In genomic region chr2:125975808-125976345, GRCm38 (mm10) we compare ENCODE assay signal across 19 mouse cellular contexts. TPM values are rescaled to one million over a fixed set of nuclear protein-coding genes. Genes with fewer than 3 reads are reported as not detected.
DNase-seq lines count a peak whose midpoint lies in the region; ATAC-seq and TF ChIP-seq lines count a peak whose summit lies in the region.
"Had no signal": no experiment of that assay in that cellular context is flagged by ENCODE, and none has a peak within 500 bp of the region (broad histone marks: within the 10 kb centered on the region; RNA-seq: fewer than 3 reads in every experiment).

No protein-coding gene starts in this region.

- ATAC-seq in lung, embryonic 14.5 days (ENCODE audit: insufficient read depth): peak; percentile 17; the same call in 1 of the 2 replicates
- ATAC-seq in lung, postnatal 0 days: no peak
- ATAC-seq: forebrain, embryonic 13.5 days; inflammation-experienced regulatory T-cells, adult 6 months; liver, postnatal 0 days had no signal

- no peak overlapping the region for H3K27ac ChIP-seq in lung, embryonic 14.5 days (ENCODE audit: low read depth)
- H3K27ac ChIP-seq in lung, postnatal 0 days (ENCODE audit: low read length): no peak overlapping the region
- H3K27ac ChIP-seq: forebrain, embryonic 13.5 days; limb, embryonic 13.5 days; midbrain, embryonic 12.5 days; neural tube, embryonic 13.5 days; stomach, postnatal 0 days had no signal

- H3K27me3 ChIP-seq in lung, embryonic 14.5 days (ENCODE audit: insufficient read depth, low read length): no peaks in the 10 kb centered on the region
- H3K27me3 ChIP-seq in lung, postnatal 0 days (replicated peaks; ENCODE audit: insufficient read depth, low read length): no peaks in the 10 kb centered on the region
- H3K27me3 ChIP-seq: forebrain, embryonic 13.5 days; heart, embryonic 12.5 days; limb, embryonic 13.5 days; midbrain, embryonic 12.5 days; neural tube, embryonic 13.5 days had no signal

- no peaks in the 10 kb centered on the region for H3K9me3 ChIP-seq in lung, embryonic 14.5 days (ENCODE audit: low read depth, low read length)
- H3K9me3 ChIP-seq in lung, postnatal 0 days (ENCODE audit: low read length): no peaks in the 10 kb centered on the region
- H3K9me3 ChIP-seq: forebrain, embryonic 13.5 days; heart, embryonic 12.5 days; limb, embryonic 13.5 days; midbrain, embryonic 12.5 days; neural tube, embryonic 13.5 days had no signal

- no peak overlapping the region for H3K4me3 ChIP-seq in lung, embryonic 14.5 days (ENCODE audit: low read depth, low read length)
- H3K4me3 ChIP-seq in lung, postnatal 0 days (ENCODE audit: low read depth, low read length): no peak overlapping the region
- H3K4me3 ChIP-seq: forebrain, embryonic 13.5 days; heart, embryonic 12.5 days; limb, embryonic 13.5 days; midbrain, embryonic 12.5 days; neural tube, embryonic 13.5 days had no signal

- no peaks in the 10 kb centered on the region for H3K36me3 ChIP-seq in lung, embryonic 14.5 days (ENCODE audit: insufficient read depth)
- H3K36me3 ChIP-seq in lung, postnatal 0 days (ENCODE audit: insufficient read depth, low read length): no peaks in the 10 kb centered on the region
- H3K36me3 ChIP-seq: midbrain, embryonic 12.5 days; neural tube, embryonic 13.5 days had no signal

- WGBS in lung, embryonic 14.5 days: 58% methylated on average over 5 of the region's 5 CpGs
- WGBS in lung, postnatal 0 days: 42% methylated on average over 5 of the region's 5 CpGs

- H3K4me2 ChIP-seq in lung, embryonic 14.5 days: no peak overlapping the region
- no peak overlapping the region for H3K4me2 ChIP-seq in lung, postnatal 0 days (replicated peaks; ENCODE audit: low read depth, low read length)
- H3K4me2 ChIP-seq: forebrain, embryonic 13.5 days; heart, embryonic 12.5 days; limb, embryonic 13.5 days; midbrain, embryonic 12.5 days; neural tube, embryonic 13.5 days had no signal

- TF ChIP-seq CTCF in lung, embryonic 14.5 days (IDR thresholded peaks at IDR 0.05; ENCODE audit: low read depth): no peak
- TF ChIP-seq CTCF in lung, postnatal 0 days (IDR thresholded peaks at IDR 0.05): no peak

- DNase-seq in embryo, embryonic 10.5 days (ENCODE audit: low spot score): peak; percentile 12
- no peak for DNase-seq in embryo, embryonic 9.5 days (ENCODE audit: extremely low spot score)
- no peak for DNase-seq in lung, embryonic 14.5 days
- no peak for DNase-seq in lung, postnatal 0 days (ENCODE audit: low spot score)
- DNase-seq in ZHBTc4 (ENCODE audit: low read depth, low spot score): peak; percentile 62
- DNase-seq in retina, postnatal 1 day: peak; percentile 9
- DNase-seq in right cerebral cortex, adult 2 months (ENCODE audit: low spot score in 2 of 2): no peak
- no peak for DNase-seq in urinary bladder, postnatal 10 days (ENCODE audit: low spot score)
- DNase-seq: cerebellum, adult 8-10 months; kidney, postnatal 36 days; liver, postnatal 0 days; thymus, postnatal 25 days had no signal

- H3K4me1 ChIP-seq in lung, embryonic 14.5 days (ENCODE audit: insufficient read depth): no peaks in the 10 kb centered on the region
- no peaks in the 10 kb centered on the region; the same call in 1 of the 2 replicates for H3K4me1 ChIP-seq in lung, postnatal 0 days (ENCODE audit: insufficient read depth, low read depth, low read length)
- H3K4me1 ChIP-seq: forebrain, embryonic 13.5 days; midbrain, embryonic 12.5 days; neural tube, embryonic 13.5 days had no signal

- TF ChIP-seq EP300 in lung, postnatal 0 days (IDR thresholded peaks at IDR 0.05): no peak

- no peak overlapping the region for H3K9ac ChIP-seq in lung, embryonic 14.5 days
- H3K9ac ChIP-seq in lung, postnatal 0 days (replicated peaks; ENCODE audit: low read depth): no peak overlapping the region
- H3K9ac ChIP-seq: forebrain, embryonic 13.5 days; heart, embryonic 12.5 days; limb, embryonic 13.5 days; liver, postnatal 0 days; midbrain, embryonic 12.5 days; neural tube, embryonic 13.5 days had no signal

RNA-seq across cellular contexts. Expression of gene Fgf7, which starts 58.6 kb away (rescaled TPM):
- polyA plus RNA-seq in lung, embryonic 14.5 days (2014; fragmentation: Nextera tagmentation; extraction: Ambion mirVana): 5.7 and 6.3 TPM in 2 replicates
- 10.6 and 11.2 TPM in 2 replicates for polyA plus RNA-seq in lung, postnatal 0 days (2015; fragmentation: Nextera tagmentation; extraction: Ambion mirVana)
- polyA plus RNA-seq: inflammation-experienced regulatory T-cells, adult 6 months; liver, postnatal 0 days had no signal

Comparison
In these comparisons a context has a peak if more than half of its experiments do, and no peak if none do; other contexts are left out.
1. DNase-seq: peak in embryo, embryonic 10.5 days (single experiment), ZHBTc4 (single experiment) and retina, postnatal 1 day (single experiment); none in embryo, embryonic 9.5 days (single experiment), lung, embryonic 14.5 days (single experiment), lung, postnatal 0 days (single experiment), right cerebral cortex, adult 2 months (0 of 2) and urinary bladder, postnatal 10 days (single experiment).